18 mouse cellular contexts compared by ENCODE assay signal in the genomic region with DNA sequence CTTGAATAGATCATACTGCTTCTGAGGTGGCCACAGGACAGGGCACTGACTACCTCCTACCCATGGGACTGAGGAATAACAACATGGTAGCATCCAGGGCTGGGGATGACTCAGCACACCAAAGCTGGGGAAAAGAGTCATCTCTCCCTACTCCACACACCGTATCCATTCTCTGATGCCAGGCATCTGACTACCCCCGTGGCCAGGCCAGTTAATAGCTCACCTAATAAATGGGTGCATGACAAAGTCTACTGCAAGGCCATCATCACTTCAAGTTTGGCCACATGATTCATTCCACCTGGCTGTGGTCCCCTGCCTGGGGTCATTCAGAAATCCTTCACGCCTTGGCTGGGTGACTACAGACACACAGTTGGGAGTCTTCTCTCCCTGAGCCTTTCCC.
DNase-seq lines count a peak whose midpoint lies in the region; ATAC-seq and TF ChIP-seq lines count a peak whose summit lies in the region.
"Had no signal": no experiment of that assay in that cellular context is flagged by ENCODE, and none has a peak within 500 bp of the region (broad histone marks: within the 10 kb centered on the region; RNA-seq: fewer than 3 reads in every experiment).

No protein-coding gene starts in this region.

- no peak overlapping the region for H3K4me2 ChIP-seq in kidney, embryonic 15.5 days
- H3K4me2 ChIP-seq: embryonic facial prominence, embryonic 12.5 days; heart, embryonic 13.5 days; hindbrain, embryonic 12.5 days had no signal

- peak; percentile 58; the same call in 1 of the 2 replicates for ATAC-seq in kidney, embryonic 15.5 days (replicated peaks; ENCODE audit: low FRiP score)
- ATAC-seq: forebrain, embryonic 16.5 days; hindbrain, postnatal 0 days had no signal

- no peak overlapping the region for H3K9ac ChIP-seq in kidney, embryonic 15.5 days
- H3K9ac ChIP-seq: embryonic facial prominence, embryonic 12.5 days; heart, embryonic 13.5 days; hindbrain, embryonic 12.5 days had no signal

- WGBS in kidney, adult 2 months = 37% methylated on average over 3 of the region's 3 CpGs
- 59% methylated on average over 3 of the region's 3 CpGs for WGBS in kidney, embryonic 15.5 days

- H3K36me3 ChIP-seq in kidney, adult 2 months (ENCODE audit: control insufficient read depth, insufficient read depth, low read length) = no peaks in the 10 kb centered on the region
- no peaks in the 10 kb centered on the region for H3K36me3 ChIP-seq in kidney, embryonic 15.5 days
- H3K36me3 ChIP-seq: embryonic facial prominence, embryonic 12.5 days; heart, embryonic 13.5 days; hindbrain, embryonic 12.5 days had no signal

- intact Hi-C loops in heart, postnatal 14 days (cut with DNase I) = no loop called here

- H3K27ac ChIP-seq in kidney, adult 2 months (ENCODE audit: insufficient read depth, low read depth, low read length) = no peak overlapping the region
- no peak overlapping the region for H3K27ac ChIP-seq in kidney, embryonic 15.5 days
- H3K27ac ChIP-seq: embryonic facial prominence, embryonic 12.5 days; heart, embryonic 13.5 days; hindbrain, embryonic 12.5 days; hindbrain, postnatal 0 days had no signal

- peak; percentile 94 for DNase-seq in kidney, adult 2 months
- DNase-seq in kidney, postnatal 14 days = peak; percentile 50
- DNase-seq in ovary, postnatal 14 days (ENCODE audit: low spot score) = no peak
- no peak for DNase-seq in right cerebral cortex, postnatal 10 days (ENCODE audit: low spot score in 2 of 2)
- DNase-seq in heart, postnatal 14 days = no peak
- DNase-seq: adrenal gland, adult 8-10 months; adrenal gland, postnatal 36 days; cerebellum, adult 8-10 months; cerebellum, postnatal 14 days; gastrocnemius, postnatal 14 days; heart, adult 11 months; heart, postnatal 4 days had no signal

- no peaks in the 10 kb centered on the region for H3K9me3 ChIP-seq in kidney, embryonic 15.5 days (replicated peaks)
- H3K9me3 ChIP-seq: embryonic facial prominence, embryonic 12.5 days; heart, embryonic 13.5 days; hindbrain, embryonic 12.5 days had no signal

- no peak for TF ChIP-seq POLR2A in kidney, adult 2 months (IDR thresholded peaks at IDR 0.05; ENCODE audit: low read depth, low read length)

- no peak overlapping the region for H3K4me3 ChIP-seq in kidney, adult 2 months (ENCODE audit: insufficient read depth, low read depth, low read length)
- H3K4me3 ChIP-seq in kidney, embryonic 15.5 days (replicated peaks) = no peak overlapping the region
- H3K4me3 ChIP-seq: embryonic facial prominence, embryonic 12.5 days; heart, embryonic 13.5 days; hindbrain, embryonic 12.5 days had no signal

- H3K27me3 ChIP-seq in kidney, adult 2 months (replicated peaks; ENCODE audit: control insufficient read depth, insufficient read depth, low read length) = no peaks in the 10 kb centered on the region
- H3K27me3 ChIP-seq in kidney, embryonic 15.5 days = no peaks in the 10 kb centered on the region
- H3K27me3 ChIP-seq: embryonic facial prominence, embryonic 12.5 days; heart, embryonic 13.5 days; hindbrain, embryonic 12.5 days had no signal

- no peak for TF ChIP-seq CTCF in kidney, adult 2 months (conservative IDR thresholded peaks at IDR 0.05; ENCODE audit: insufficient read depth, insufficient read length, low read depth, low read length)

- H3K4me1 ChIP-seq in kidney, adult 2 months (ENCODE audit: control insufficient read depth, insufficient read depth, low read length) = peaks cover 7% of the 10 kb centered on the region
- no peaks in the 10 kb centered on the region for H3K4me1 ChIP-seq in kidney, embryonic 15.5 days
- H3K4me1 ChIP-seq: embryonic facial prominence, embryonic 12.5 days; hindbrain, embryonic 12.5 days had no signal

Comparison
In these comparisons a context has a peak if more than half of its experiments do, and no peak if none do; other contexts are left out.
1. DNase-seq: peak in kidney, adult 2 months (single experiment) and kidney, postnatal 14 days (single experiment); none in ovary, postnatal 14 days (single experiment), right cerebral cortex, postnatal 10 days (0 of 2) and heart, postnatal 14 days (0 of 2).